16 mouse cellular contexts compared by ENCODE assay signal in the genomic region with DNA sequence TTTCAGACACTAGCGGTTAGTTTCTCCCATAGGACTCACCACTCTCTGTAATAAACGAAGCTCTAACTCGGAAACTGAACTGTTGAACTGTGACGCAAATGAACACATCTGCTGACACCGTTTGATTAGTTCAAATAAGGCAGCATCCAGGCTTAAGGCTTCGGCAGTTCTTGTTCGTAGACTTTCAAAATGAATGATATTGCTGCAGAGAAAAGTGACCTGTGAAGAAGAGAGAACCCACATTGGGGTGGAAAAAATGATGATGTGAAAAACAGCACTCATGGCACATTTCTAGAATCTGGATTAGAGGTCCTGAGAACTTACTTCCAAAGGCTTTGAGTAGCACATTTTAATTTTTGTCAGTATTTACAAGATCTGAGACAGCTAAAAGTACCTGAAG.
"Had no signal": no experiment of that assay in that cellular context is flagged by ENCODE, and none has a peak within 500 bp of the region (broad histone marks: within the 10 kb centered on the region; RNA-seq: fewer than 3 reads in every experiment).

No protein-coding gene starts in this region.

- H3K4me2 ChIP-seq: neural tube, embryonic 13.5 days; neural tube, embryonic 15.5 days; stomach, embryonic 15.5 days had no signal

- H3K27me3 ChIP-seq: neural tube, embryonic 13.5 days; neural tube, embryonic 15.5 days; stomach, embryonic 15.5 days had no signal

- H3K9ac ChIP-seq: neural tube, embryonic 13.5 days; neural tube, embryonic 15.5 days; stomach, embryonic 15.5 days had no signal

- H3K4me1 ChIP-seq: neural tube, embryonic 13.5 days; neural tube, embryonic 15.5 days; stomach, embryonic 15.5 days had no signal

- H3K9me3 ChIP-seq: neural tube, embryonic 13.5 days; neural tube, embryonic 15.5 days; stomach, embryonic 15.5 days had no signal

- H3K4me3 ChIP-seq: neural tube, embryonic 13.5 days; neural tube, embryonic 15.5 days; stomach, embryonic 15.5 days had no signal

- H3K27ac ChIP-seq: neural tube, embryonic 13.5 days; neural tube, embryonic 15.5 days; stomach, embryonic 15.5 days; stomach, postnatal 0 days had no signal

- DNase-seq: retina, postnatal 1 day; right cerebral cortex, adult 18-20 months; right cerebral cortex, postnatal 14 days; right cerebral cortex, postnatal 25 days; right cerebral cortex, postnatal 4 days; spleen, adult 18-20 months; thymus, adult 18-20 months; thymus, adult 2 months; thymus, postnatal 14 days; thymus, postnatal 25 days; thymus, postnatal 36 days; thymus, postnatal 4 days had no signal
